Mouse (Mus musculus) adrenal gland, postnatal 10 days (tissue): ENCODE data around the gene Pla1a. TPM values are rescaled to one million over a fixed set of nuclear protein-coding genes. Genes with fewer than 3 reads are reported as not detected.

Source experiments
- DNase-seq: peaks from one replicate; pipeline ENCODE4 v3.0.0; 2021; ENCODE audit warnings: mixed read lengths
- total RNA-seq, 2 experiments: library from RNA; stranded (reverse); gene quantifications; 2 replicates each; pipeline ENCODE4 v1.2.3; 2021

Pla1a gene
- total RNA-seq, 2 experiments from 2014 or later: 19.9 to 29.6 TPM

DNA sequence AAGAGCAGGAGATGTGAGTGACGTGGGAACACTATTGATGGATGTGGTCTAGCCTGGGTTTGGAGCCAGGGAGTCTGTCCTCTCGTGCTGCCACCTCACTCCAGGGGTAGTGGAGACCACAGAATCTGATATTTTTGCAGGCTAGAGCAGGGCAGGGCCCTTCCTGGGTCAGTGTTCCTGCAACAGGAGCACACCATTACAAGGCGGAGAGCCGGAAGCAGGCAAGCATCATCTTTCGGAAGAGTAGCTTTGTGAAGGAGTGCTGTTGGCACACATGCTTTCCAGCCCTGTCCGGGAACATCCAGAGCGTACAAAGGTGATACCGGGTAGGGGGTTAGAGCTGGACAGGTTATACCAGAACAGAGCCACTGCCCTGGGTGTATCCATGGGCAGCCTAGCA is 569 bp upstream of the Pla1a start:
- DNase-seq: no peak

DNA sequence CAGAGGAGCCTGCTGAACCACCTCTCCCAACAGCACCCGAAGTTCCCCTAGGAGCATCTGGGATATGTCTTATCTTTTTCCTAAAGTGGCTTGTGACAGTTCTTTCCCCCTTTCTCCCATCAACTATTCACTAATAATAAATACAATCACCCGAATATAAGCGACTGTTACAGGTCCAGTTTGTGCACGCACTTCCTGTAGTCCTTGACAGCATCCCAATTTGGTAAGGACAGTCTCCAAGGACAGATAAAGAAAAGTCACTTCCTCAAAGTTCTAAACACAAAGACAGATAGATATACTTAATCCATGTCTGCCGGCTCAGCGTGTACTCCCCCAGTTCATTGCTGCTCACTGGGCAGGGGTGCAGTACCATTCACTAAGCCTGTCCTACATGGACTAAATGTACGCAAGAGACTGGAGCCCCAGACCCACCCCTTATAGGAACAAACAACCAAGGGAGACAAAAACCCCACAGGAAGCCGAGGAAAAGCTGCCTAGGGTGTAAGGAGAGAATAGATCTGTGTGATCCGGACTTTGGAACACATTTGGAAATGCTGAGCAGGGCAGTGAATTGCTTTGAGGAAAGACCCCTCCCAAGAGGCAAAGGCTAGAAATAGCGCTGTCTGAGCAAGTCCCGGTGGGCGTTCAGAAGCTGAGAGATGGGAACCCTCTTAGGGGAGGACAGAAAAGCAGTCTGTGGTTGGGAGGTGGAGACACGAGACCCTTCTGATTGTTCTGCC is 1.3 kb downstream of the Pla1a start:
- peak; percentile 36 for DNase-seq

- no peak for DNase-seq
These were observed 7.1 kb downstream of the Pla1a start for GRCm38 (mm10) chr16:38425799-38426198.

DNA sequence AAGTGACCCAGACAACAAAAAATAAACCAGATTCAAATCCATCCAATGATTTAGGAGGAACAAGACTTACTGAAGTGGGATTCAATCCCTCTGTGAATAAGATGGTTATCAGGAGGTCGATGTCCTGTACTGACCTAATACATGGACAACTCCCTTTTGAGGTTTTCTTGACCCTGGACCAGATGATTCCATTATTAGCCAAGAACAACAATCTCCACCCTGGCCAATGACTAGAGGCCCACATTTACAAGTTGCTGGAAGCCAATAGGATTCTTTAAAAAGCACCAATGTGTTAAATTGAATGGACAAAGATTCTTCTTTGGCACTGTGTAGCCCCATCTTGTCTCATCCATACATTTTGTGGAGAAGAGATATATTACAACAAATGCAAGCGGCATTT is 7.6 kb downstream of the Pla1a start:
- no peak for DNase-seq

- DNase-seq: no peak
These were observed 18.0 kb downstream of the Pla1a start for GRCm38 (mm10) chr16:38414953-38415352.

- DNase-seq: no peak
These were observed 24.5 kb downstream of the Pla1a start for GRCm38 (mm10) chr16:38408416-38408815.

DNA sequence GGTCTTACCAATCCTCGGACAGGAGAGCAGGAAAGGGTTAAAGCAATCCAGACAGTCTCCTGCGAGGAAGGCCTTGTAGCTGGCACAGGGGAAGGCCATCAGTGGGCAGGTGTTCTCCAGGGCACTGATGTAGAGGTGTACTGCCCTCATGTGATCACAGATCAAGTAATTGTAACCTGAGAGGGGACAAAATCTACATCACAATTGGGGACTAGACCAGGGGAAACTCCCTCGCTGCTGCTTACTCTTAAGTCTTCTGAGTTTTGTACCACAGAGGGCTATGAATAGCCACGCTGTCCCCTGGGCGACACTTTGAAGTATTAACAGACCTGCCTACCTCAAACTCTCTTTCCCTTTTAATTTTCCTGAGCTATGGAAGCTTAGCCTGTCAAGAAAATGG is 25.4 kb downstream of the Pla1a start:
- no peak for DNase-seq

DNA sequence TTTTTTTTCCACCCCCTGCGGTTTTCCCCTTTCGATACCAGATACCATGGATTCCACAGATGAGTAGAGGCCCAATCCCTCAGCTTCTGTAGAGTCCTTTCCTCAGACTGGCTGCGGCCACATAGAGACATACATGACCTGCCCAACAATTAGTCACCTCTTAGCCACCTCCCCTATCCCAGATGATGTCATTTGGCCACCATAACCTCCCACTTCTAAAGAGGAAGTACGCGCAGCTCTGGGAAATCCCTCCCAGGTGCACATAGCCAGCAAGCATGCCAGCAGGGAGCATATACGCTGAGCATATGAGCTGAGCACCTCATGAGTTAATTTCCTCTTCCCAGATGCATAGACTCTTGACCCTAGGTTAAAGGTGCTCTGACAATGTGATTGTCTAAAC is 26.2 kb downstream of the Pla1a start:
- DNase-seq: no peak

DNA sequence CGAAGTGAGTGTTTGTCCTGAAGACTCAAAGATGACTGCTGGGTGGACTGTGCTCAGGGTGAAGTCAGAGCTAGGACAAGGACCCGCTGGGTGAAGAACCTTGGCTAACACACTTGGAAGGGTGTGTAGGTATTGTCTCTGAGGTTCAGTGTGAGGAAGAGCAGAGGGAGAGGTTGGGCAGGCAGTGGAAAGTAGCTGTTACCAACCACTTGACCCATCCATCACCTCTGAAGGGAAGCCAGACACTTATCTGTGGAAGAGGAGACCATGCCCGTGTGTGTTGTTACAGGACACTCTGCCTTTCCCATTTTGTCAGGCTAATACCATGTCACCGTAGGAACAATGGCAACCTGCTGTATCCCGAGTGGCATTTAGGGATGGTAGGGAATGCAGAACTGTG is 26.7 kb downstream of the Pla1a start:
- no peak for DNase-seq

DNA sequence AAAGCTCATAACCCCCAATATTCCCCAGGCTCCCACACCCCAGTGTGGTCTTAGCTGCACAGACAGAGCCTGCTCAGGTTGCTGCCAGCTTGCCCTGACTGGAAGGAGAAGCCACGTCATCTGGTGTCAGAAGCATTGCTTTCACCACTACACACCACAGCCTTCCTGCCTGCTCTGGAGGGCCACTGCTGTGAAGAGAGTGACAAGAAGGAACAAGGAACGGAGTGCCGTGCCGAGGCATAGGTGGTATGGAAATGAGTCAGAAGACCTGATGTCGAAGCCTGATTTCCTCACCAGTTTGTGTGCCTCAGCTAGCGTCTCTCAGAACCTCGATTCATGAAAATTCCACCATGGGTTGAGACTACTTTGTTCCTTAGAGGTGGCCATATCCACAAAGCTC is 29.3 kb downstream of the Pla1a start:
- DNase-seq: no peak

- DNase-seq: no peak
These were observed 31.5 kb downstream of the Pla1a start for GRCm38 (mm10) chr16:38401468-38401867.

DNA sequence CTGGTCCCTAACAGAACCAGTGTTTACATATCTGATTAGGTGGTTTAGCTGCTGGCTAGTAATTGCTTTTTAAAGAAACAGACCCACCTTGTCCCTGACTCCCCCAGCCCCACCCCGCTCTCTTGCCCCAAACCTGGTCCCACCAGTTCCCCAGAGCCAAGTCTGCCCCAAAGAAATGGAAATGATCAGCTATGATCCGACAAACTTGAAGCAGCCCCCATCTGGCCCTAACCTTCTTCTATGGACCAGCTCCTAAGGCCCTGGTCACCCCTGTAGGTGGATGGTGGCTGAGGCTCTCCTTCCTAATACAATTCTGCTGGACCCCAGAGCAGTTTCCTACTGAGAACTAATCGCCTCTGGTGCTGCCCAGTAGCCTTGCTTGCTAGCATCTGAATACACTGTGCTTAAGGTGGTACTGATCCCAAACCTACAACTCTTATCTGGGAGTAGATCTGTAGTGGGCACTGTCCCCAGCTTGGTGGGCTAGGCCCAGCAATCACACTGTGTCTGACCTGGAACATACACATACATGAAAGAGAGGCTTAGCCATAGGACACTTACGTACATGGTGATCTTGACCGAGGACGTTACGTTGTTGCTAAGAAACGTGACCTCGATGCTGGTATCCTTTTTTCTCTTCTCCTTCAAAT is 32.5 kb downstream of the Pla1a start:
- peak; percentile 39 for DNase-seq

DNA sequence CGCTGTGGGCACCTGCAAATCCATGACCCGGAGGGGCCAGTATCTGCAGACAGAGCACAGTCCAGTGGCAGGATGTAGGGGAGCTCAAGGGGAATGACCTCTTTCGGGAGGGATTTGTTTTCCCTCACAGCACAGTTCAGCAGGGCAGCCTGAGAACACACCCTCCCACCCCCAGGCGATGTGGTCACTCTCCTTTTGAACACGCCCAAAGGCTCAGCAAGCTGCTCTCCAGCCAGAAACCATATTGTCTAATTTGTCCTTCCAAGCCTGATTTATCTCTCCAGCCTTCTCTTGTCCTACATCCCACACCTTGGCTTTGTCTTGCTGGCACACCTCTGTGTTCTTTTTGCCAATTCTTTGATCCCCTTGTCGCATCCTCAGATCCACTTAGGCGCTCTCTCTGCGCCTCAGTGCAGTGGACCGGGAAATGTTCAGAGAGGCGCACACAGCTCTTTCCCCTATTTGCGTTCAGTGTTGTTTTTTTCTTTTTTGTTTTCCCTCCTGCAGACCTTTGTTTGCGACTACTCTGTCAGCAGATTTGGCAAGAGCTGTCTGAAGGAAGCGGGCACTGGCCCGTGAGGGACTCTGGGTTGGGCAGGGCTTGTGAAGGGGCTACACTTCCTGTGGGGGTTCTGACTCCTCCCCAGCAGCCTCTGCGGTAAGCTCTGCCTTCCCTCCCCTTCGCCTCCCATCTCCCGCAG is 33.3 kb downstream of the Pla1a start:
- peak; percentile 74 for DNase-seq

GRCm38 (mm10) chr16:38399076-38399475 is 33.9 kb downstream of the Pla1a start:
- no peak for DNase-seq

DNA sequence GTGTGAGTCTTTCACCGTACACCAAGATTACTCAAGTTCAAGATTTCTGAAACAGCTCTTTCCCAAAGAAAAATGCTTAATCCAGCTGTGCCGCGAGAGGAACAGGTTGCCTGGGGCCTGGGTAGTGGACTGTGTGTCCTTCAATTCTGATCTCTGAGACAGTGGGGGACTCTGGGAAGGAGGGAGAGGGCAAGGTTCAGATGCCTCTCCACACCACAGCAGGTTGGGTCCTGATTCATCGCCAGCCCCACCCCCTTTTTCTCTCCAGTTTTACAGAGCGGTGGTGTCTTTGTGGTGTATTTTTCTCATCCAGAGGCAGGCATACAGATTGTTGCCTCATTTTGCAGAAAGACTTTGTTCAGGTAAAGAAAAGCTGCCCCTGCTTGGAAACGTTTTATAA is 34.7 kb downstream of the Pla1a start:
- DNase-seq: no peak

DNA sequence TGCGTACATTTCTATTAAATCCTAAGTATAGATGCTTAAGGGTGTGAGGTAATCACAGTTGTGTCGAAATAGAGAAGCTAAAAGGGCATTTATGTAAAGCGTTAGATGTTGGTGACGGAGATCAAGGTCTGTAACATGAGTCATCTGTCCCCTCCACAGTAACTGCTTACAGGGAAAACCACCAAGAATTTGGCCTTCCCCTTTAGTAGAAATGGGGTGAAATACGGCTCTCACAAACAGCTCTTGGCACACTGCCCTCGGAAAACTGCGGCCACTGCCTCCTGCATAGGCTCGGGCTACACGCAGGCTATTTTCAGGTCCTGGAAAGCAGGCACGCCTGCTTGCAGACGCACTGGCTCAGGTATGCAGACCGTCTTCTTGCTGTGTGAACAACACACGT is 36.8 kb downstream of the Pla1a start:
- DNase-seq: peak; percentile 91

DNA sequence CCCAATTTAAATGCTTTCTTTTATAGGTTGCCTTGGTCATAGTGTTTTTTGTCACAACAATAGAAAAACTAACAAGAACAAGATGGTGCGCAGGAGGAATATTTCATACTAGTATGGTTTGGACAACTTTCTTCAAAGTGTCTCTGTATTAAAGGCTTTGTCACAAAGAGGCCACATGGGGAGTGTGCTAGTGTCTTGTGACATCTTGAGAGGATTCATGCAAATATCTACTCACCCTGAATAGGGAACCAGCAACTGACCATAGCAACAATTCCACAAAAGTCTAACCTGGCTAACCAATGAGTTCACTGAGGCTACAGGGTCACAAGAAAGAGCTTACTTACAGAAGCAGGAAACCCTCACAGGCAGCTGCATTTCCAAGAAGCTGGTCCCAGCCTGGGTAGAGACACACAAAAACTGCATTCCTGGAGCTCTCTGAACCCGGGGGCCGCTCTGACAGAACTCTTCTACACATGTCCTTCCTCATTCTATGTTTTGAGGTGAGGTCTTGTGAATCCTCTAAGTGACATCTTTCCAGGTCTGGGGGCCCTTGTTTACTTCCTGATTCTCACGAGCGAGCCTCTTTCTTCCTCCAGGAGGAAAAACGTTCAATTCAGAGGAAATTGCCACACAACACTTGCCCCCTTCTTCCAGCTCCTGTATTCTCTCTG is 37.8 kb downstream of the Pla1a start:
- DNase-seq: no peak

GRCm38 (mm10) chr16:38394191-38394618 is 38.7 kb downstream of the Pla1a start:
- DNase-seq: no peak

GRCm38 (mm10) chr16:38392126-38392894 is 40.6 kb downstream of the Pla1a start:
- DNase-seq: peak; percentile 53

GRCm38 (mm10) chr16:38390322-38390721 is 42.6 kb downstream of the Pla1a start:
- DNase-seq: no peak

GRCm38 (mm10) chr16:38389284-38389893 is 43.6 kb downstream of the Pla1a start:
- DNase-seq: peak; percentile 20

DNA sequence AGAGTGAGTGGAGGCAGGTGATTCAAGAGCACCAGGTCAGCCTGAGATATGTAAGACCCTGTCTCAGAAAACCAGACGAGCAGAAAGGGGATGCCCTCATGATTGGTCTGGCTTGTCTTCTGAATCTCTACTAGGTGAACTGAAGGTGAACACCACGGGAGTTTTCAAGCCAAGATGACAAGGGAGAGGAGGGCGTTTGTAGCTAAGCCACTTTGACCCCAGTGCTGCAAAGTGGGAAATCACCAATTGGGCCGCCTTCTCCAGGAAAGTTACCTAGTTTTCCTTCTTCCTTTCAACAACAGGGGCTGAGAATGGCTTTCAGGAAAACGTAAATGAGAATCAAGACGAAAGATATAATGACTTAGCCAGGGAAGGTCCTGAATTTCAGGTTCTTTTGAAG is 44.2 kb downstream of the Pla1a start:
- no peak for DNase-seq
